Mouse (Mus musculus): ENCODE measurements at regions not wholly inside any gene's neighbourhood (a gene's known extent, or its start where the extent isn't known, plus 50 kb on each side); places are given as distances from the start of the nearest gene placed in this dataset.
A peak's percentile ranks its signal among the peaks of the same experiment; 100 is the strongest.

DNA sequence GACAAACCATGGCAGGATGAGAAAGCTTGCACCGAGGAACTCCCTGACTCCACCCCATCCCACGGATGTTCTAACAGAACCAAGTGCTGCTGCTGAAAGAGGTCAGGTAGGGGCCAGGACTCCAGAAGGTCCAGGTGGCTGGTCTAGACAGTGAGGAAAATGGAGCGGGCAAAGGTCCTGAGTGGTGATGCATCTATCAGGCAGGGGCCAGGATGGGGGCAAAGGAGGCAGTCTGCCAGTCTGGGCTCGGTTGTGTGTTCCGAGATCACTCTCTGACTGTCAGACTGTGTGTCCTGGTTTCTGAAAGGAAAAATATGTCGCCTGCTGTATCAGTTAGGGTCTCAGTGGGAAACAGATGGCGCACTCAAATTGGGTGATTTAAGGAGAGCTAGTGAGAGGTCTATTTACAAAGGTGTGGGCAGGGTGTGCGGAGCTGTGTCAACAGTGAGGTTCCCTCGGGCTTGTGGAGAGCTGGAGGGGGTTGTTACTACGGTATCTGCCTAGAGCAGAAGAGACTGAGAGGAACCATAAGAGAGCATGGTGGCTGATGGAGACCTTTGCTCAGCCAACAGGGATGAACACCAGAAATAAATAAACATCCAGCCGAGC is 168.3 kb upstream of the Csf3r start:
- Histone ChIP-seq H3K27ac (ENCODE audit: low read length) (no peak overlapping the region), H3K27me3 (ENCODE audit: control insufficient read depth, insufficient read depth, low read length) (no peaks in the 10 kb centered on the region), H3K36me3 (ENCODE audit: control insufficient read depth, insufficient read depth, low read length) (no peaks in the 10 kb centered on the region), H3K4me2 (ENCODE audit: low read depth, low read length) (no peak overlapping the region), H3K4me1 (ENCODE audit: control insufficient read depth, insufficient read depth, low read length) (peaks cover 3% of the 10 kb centered on the region; the same call in 1 of the 2 replicates), H3K4me3 (replicated peaks; ENCODE audit: low read length) (no peak overlapping the region), H3K9me3 (replicated peaks; ENCODE audit: control insufficient read depth, low read length) (no peaks in the 10 kb centered on the region), H3K9ac (ENCODE audit: low read length) (no peak overlapping the region)
- 10% methylated on average over 11 of the region's 11 CpGs for WGBS
- 0 out of 2 replicates have a peak, but pooled peaks have one; percentile 21 for ATAC-seq (ENCODE audit: insufficient read depth, low FRiP score)

DNA sequence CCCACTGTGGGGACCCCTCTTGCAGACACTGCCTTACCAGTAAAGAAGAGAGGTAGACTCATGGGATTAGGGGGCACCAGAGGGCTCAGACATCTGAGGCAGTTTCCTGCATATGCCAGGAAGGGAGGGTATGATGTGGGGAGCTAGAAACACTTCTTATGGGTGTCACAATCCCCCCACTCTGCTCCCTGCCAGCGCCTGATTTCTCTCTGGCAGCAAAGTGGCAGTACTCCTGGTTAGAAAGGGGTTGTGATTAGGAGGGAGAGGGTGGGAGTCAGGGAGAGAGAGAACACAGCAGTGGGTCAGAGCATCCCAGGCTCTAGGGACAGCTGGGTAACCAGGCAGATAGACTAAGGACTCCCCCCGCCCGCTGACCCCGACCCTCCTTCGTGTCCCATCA is 167.6 kb upstream of the Csf3r start:
- WGBS, result 57% methylated on average over 5 of the region's 5 CpGs

GRCm38 (mm10) chr4:125865057-125865456 is 159.3 kb upstream of the Csf3r start:
- Histone ChIP-seq H3K27me3 (ENCODE audit: control insufficient read depth, insufficient read depth, low read length) (no peaks in the 10 kb centered on the region), H3K9ac (ENCODE audit: low read length) (no peak overlapping the region), H3K4me1 (ENCODE audit: control insufficient read depth, insufficient read depth, low read length) (no peaks in the 10 kb centered on the region), H3K9me3 (replicated peaks; ENCODE audit: control insufficient read depth, low read length) (no peaks in the 10 kb centered on the region), H3K4me2 (ENCODE audit: low read depth, low read length) (no peak overlapping the region), H3K4me3 (replicated peaks; ENCODE audit: low read length) (no peak overlapping the region), H3K27ac (ENCODE audit: low read length) (no peak overlapping the region), H3K36me3 (ENCODE audit: control insufficient read depth, insufficient read depth, low read length) (no peaks in the 10 kb centered on the region)
- WGBS, result 25% methylated on average over 8 of the region's 8 CpGs
- no peak for ATAC-seq (ENCODE audit: insufficient read depth, low FRiP score)

More for the DNA sequence above, 167.6 kb upstream of the Csf3r start:
- Histone ChIP-seq H3K4me3 (replicated peaks; ENCODE audit: low read length) (no peak overlapping the region), H3K9me3 (replicated peaks; ENCODE audit: control insufficient read depth, low read length) (no peaks in the 10 kb centered on the region), H3K27ac (ENCODE audit: low read length) (no peak overlapping the region), H3K36me3 (ENCODE audit: control insufficient read depth, insufficient read depth, low read length) (no peaks in the 10 kb centered on the region), H3K9ac (ENCODE audit: low read length) (no peak overlapping the region), H3K27me3 (ENCODE audit: control insufficient read depth, insufficient read depth, low read length) (no peaks in the 10 kb centered on the region), H3K4me1 (ENCODE audit: control insufficient read depth, insufficient read depth, low read length) (peaks cover 3% of the 10 kb centered on the region; the same call in 1 of the 2 replicates), H3K4me2 (ENCODE audit: low read depth, low read length) (no peak overlapping the region)
- no peak for ATAC-seq (ENCODE audit: insufficient read depth, low FRiP score)

DNA sequence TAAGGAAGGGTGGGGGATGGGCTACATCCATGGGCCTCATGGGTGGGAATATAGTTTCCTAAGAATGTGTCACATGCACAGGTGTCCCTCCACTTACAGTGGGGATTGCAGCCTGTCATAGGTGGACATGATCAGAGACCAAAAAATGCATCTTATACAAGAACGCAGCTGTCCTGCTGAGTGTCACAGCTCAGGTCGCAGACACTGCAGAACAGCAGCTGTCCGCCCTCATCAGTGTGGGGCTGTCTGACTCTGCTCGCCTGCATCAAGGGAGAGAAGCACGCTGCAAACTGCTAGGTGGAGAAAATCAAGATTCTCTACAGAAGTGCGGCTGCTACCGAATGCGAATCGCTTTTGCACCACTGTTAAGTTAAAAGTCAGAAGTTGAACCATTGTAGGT is 158.6 kb upstream of the Csf3r start:
- H3K4me3 ChIP-seq (replicated peaks; ENCODE audit: low read length), result no peak overlapping the region
- H3K4me1 ChIP-seq (ENCODE audit: control insufficient read depth, insufficient read depth, low read length), result no peaks in the 10 kb centered on the region
- H3K9me3 ChIP-seq (replicated peaks; ENCODE audit: control insufficient read depth, low read length), result no peaks in the 10 kb centered on the region
- no peak overlapping the region for H3K9ac ChIP-seq (ENCODE audit: low read length)
- H3K36me3 ChIP-seq (ENCODE audit: control insufficient read depth, insufficient read depth, low read length), result no peaks in the 10 kb centered on the region
- WGBS, result 57% methylated on average over 9 of the region's 9 CpGs
- no peak overlapping the region for H3K4me2 ChIP-seq (ENCODE audit: low read depth, low read length)
- no peak overlapping the region for H3K27ac ChIP-seq (ENCODE audit: low read length)
- no peaks in the 10 kb centered on the region for H3K27me3 ChIP-seq (ENCODE audit: control insufficient read depth, insufficient read depth, low read length)
- ATAC-seq (ENCODE audit: insufficient read depth, low FRiP score), result no peak

GRCm38 (mm10) chr4:125871211-125871610 is 153.1 kb upstream of the Csf3r start:
- H3K27ac ChIP-seq (ENCODE audit: low read length), result no peak overlapping the region
- no peak overlapping the region for H3K4me3 ChIP-seq (replicated peaks; ENCODE audit: low read length)
- H3K9ac ChIP-seq (ENCODE audit: low read length), result no peak overlapping the region
- no peaks in the 10 kb centered on the region for H3K9me3 ChIP-seq (replicated peaks; ENCODE audit: control insufficient read depth, low read length)
- WGBS, result 70% methylated on average over 13 of the region's 13 CpGs
- no peak for ATAC-seq (ENCODE audit: insufficient read depth, low FRiP score)
- H3K27me3 ChIP-seq (ENCODE audit: control insufficient read depth, insufficient read depth, low read length), result no peaks in the 10 kb centered on the region
- H3K4me2 ChIP-seq (ENCODE audit: low read depth, low read length), result no peak overlapping the region
- H3K36me3 ChIP-seq (ENCODE audit: control insufficient read depth, insufficient read depth, low read length), result no peaks in the 10 kb centered on the region
- no peaks in the 10 kb centered on the region for H3K4me1 ChIP-seq (ENCODE audit: control insufficient read depth, insufficient read depth, low read length)

- no peaks in the 10 kb centered on the region for H3K9me3 ChIP-seq (replicated peaks; ENCODE audit: control insufficient read depth, low read length)
- no peaks in the 10 kb centered on the region for H3K36me3 ChIP-seq (ENCODE audit: control insufficient read depth, insufficient read depth, low read length)
- no peak overlapping the region for H3K27ac ChIP-seq (ENCODE audit: low read length)
- H3K4me2 ChIP-seq (ENCODE audit: low read depth, low read length), result no peak overlapping the region
- H3K9ac ChIP-seq (ENCODE audit: low read length), result no peak overlapping the region
- H3K4me1 ChIP-seq (ENCODE audit: control insufficient read depth, insufficient read depth, low read length), result peaks cover 7% of the 10 kb centered on the region; the same call in 1 of the 2 replicates
- 58% methylated on average over 6 of the region's 6 CpGs for WGBS
- ATAC-seq (ENCODE audit: insufficient read depth, low FRiP score), result no peak
- H3K27me3 ChIP-seq (ENCODE audit: control insufficient read depth, insufficient read depth, low read length), result no peaks in the 10 kb centered on the region
- no peak overlapping the region for H3K4me3 ChIP-seq (replicated peaks; ENCODE audit: low read length)
Observed at GRCm38 (mm10) chr4:125880028-125880427, 144.3 kb upstream of the Csf3r start.

DNA sequence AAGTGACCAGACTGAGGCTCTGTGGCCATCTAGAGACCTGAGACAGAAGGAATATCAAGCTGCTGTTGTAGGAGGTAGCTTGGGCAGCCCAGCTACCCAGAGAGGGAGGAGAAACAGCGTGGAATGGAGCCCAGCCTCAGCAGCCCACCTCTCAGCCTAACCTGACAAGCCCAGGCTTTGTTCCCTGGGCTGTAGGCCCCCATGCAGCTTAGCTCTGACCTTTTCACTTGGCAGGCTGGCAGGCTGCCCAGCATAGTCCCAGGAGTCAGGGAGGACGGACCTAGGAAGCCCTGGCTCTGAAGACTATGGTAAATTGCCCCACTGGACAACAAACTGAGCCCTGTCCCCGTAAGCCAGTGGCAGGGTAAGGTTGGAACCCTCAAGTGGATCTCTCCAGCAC is 141.8 kb upstream of the Csf3r start:
- WGBS, result 29% methylated on average over 3 of the region's 3 CpGs
- H3K9me3 ChIP-seq (replicated peaks; ENCODE audit: control insufficient read depth, low read length), result no peaks in the 10 kb centered on the region
- H3K4me1 ChIP-seq (ENCODE audit: control insufficient read depth, insufficient read depth, low read length), result peaks cover 7% of the 10 kb centered on the region; the same call in 1 of the 2 replicates
- no peaks in the 10 kb centered on the region for H3K27me3 ChIP-seq (ENCODE audit: control insufficient read depth, insufficient read depth, low read length)
- H3K36me3 ChIP-seq (ENCODE audit: control insufficient read depth, insufficient read depth, low read length), result no peaks in the 10 kb centered on the region
- H3K4me3 ChIP-seq (replicated peaks; ENCODE audit: low read length), result no peak overlapping the region
- H3K4me2 ChIP-seq (ENCODE audit: low read depth, low read length), result no peak overlapping the region
- no peak overlapping the region for H3K27ac ChIP-seq (ENCODE audit: low read length)
- no peak overlapping the region for H3K9ac ChIP-seq (ENCODE audit: low read length)
- peak; percentile 37; the same call in 1 of the 2 replicates for ATAC-seq (ENCODE audit: insufficient read depth, low FRiP score)

- Histone ChIP-seq H3K27me3 (ENCODE audit: control insufficient read depth, insufficient read depth, low read length) (no peaks in the 10 kb centered on the region), H3K4me2 (ENCODE audit: low read depth, low read length) (no peak overlapping the region), H3K9ac (ENCODE audit: low read length) (no peak overlapping the region), H3K36me3 (ENCODE audit: control insufficient read depth, insufficient read depth, low read length) (no peaks in the 10 kb centered on the region), H3K4me1 (ENCODE audit: control insufficient read depth, insufficient read depth, low read length) (no peaks in the 10 kb centered on the region), H3K4me3 (replicated peaks; ENCODE audit: low read length) (no peak overlapping the region), H3K9me3 (replicated peaks; ENCODE audit: control insufficient read depth, low read length) (no peaks in the 10 kb centered on the region), H3K27ac (ENCODE audit: low read length) (no peak overlapping the region)
- no peak for ATAC-seq (ENCODE audit: insufficient read depth, low FRiP score)
- WGBS, result 61% methylated on average over 4 of the region's 4 CpGs
Observed at GRCm38 (mm10) chr4:125890510-125890909, 133.8 kb upstream of the Csf3r start.

- no peaks in the 10 kb centered on the region for H3K27me3 ChIP-seq (ENCODE audit: control insufficient read depth, insufficient read depth, low read length)
- H3K4me3 ChIP-seq (replicated peaks; ENCODE audit: low read length), result no peak overlapping the region
- no peak overlapping the region for H3K4me2 ChIP-seq (ENCODE audit: low read depth, low read length)
- no peak overlapping the region for H3K9ac ChIP-seq (ENCODE audit: low read length)
- WGBS, result 66% methylated on average over 6 of the region's 6 CpGs
- no peaks in the 10 kb centered on the region for H3K4me1 ChIP-seq (ENCODE audit: control insufficient read depth, insufficient read depth, low read length)
- H3K9me3 ChIP-seq (replicated peaks; ENCODE audit: control insufficient read depth, low read length), result no peaks in the 10 kb centered on the region
- no peak overlapping the region for H3K27ac ChIP-seq (ENCODE audit: low read length)
- ATAC-seq (ENCODE audit: insufficient read depth, low FRiP score), result no peak
- H3K36me3 ChIP-seq (ENCODE audit: control insufficient read depth, insufficient read depth, low read length), result no peaks in the 10 kb centered on the region
Observed at GRCm38 (mm10) chr4:125893139-125893538, 131.2 kb upstream of the Csf3r start.

All from stomach, embryonic 16.5 days (tissue).